Mouse (Mus musculus): ENCODE data around the gene Vmn1r14. TPM values are rescaled to one million over a fixed set of nuclear protein-coding genes. Genes with fewer than 3 reads are reported as not detected.
"Not testable (repeated sequence)": the region's sequence is repeated elsewhere in the genome, so short reads cannot be mapped to it uniquely, and the experiment has no call there.

Vmn1r14 gene
- polyA plus RNA-seq (2015; fragmentation: Nextera tagmentation; extraction: Ambion mirVana) = not detected in 2 replicates

DNA sequence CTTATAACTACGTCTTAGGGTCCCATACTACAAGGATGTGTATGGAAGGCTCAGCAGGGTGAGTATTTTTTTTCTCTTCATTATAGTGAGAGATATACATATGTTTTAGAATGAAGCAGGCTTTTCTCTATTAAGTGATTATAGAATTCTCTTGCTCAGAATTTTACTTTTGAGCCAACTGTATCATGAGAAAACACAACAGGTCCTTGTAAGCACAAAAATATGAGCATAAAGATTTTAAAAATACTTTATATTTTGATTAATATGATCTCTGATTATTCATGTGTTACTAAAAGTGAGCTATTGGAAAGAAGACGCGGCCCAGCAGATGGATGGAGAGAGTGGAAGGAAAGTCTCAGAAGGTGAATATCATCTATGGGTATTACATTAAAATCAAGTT lies at the start of gene Vmn1r14:
TSS of gene Vmn1r14 (plus strand) at position 301 of the 400 bp plus-strand sequence.
- no peaks in the 10 kb centered on the region for H3K27me3 ChIP-seq (replicated peaks)
- H3K4me1 ChIP-seq = no peaks in the 10 kb centered on the region
- over 99% methylated on average over 3 of the region's 3 CpGs for WGBS
- no peak within 1 kb of the TSS for H3K27ac ChIP-seq (replicated peaks)
- no peak within 1 kb of the TSS for H3K4me2 ChIP-seq
- H3K36me3 ChIP-seq = no peaks in the 10 kb centered on the region
- H3K9me3 ChIP-seq (replicated peaks) = no peaks in the 10 kb centered on the region
- no peak within 1 kb of the TSS for H3K9ac ChIP-seq (replicated peaks)
- no peak for ATAC-seq (ENCODE audit: low FRiP score)
- no peak within 1 kb of the TSS for H3K4me3 ChIP-seq (replicated peaks)

GRCm38 (mm10) chr6:57190016-57190415 lies 41.5 kb upstream of the Vmn1r14 start:
- not testable (repeated sequence) for H3K4me2 ChIP-seq; H3K36me3 ChIP-seq; H3K9me3 ChIP-seq (replicated peaks); H3K9ac ChIP-seq (replicated peaks); H3K27ac ChIP-seq (replicated peaks); H3K4me3 ChIP-seq (replicated peaks); H3K27me3 ChIP-seq (replicated peaks); H3K4me1 ChIP-seq; ATAC-seq (ENCODE audit: low FRiP score)
- 53% methylated on average over 3 of the region's 3 CpGs for WGBS

DNA sequence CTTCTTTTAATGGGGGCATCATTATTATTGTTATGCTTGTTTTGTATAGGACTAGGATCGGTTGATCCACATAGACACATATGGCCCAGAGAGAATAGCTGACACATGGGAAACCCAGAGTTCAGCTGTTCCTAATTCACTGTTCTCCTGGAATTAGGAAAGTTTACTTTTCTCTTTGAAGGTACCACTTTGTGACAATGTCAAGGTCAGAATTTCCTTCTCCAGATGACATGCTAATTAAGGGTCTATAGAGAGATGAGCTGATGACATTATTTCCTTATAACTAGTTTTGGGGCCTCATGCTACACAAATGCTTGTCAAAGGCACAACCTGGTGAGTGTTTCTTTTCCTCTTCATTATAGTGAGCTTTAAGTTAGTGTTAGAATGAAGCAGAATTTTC lies 28.5 kb upstream of the Vmn1r14 start, which contains the start of gene Vmn1r13:
TSS of gene Vmn1r13 (plus strand) at position 301 of the 400 bp plus-strand sequence.
- not testable (repeated sequence) for H3K9me3 ChIP-seq (replicated peaks); H3K4me2 ChIP-seq; H3K9ac ChIP-seq (replicated peaks); H3K4me1 ChIP-seq; H3K36me3 ChIP-seq; H3K27me3 ChIP-seq (replicated peaks); ATAC-seq (ENCODE audit: low FRiP score); H3K4me3 ChIP-seq (replicated peaks); H3K27ac ChIP-seq (replicated peaks)
- WGBS = 91% methylated on average over 1 of the region's 1 CpGs

DNA sequence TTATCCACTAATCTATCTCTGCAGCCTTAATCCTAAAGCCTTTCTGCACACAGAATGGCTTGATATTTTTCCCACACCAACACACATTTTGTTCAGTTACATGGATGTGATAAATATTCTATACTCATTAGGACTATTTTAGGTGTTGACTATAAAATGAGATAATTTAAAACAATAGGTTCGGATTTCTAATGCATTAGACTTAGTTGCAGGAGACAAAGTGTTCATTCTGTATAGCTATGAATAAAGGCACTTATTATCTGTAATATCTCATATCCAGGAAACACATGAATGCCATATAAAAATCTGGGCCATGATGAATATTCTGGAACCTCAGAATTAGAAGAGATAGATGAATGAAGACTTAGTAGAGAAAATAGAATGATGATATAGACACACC lies 26.2 kb downstream of the Vmn1r14 start, which contains the start of gene Vmn1r15:
TSS of gene Vmn1r15 (plus strand) at position 301 of the 400 bp plus-strand sequence.
- no peak within 1 kb of the TSS for H3K27ac ChIP-seq (replicated peaks)
- no peaks in the 10 kb centered on the region for H3K27me3 ChIP-seq (replicated peaks)
- H3K36me3 ChIP-seq = no peaks in the 10 kb centered on the region
- H3K4me1 ChIP-seq = no peaks in the 10 kb centered on the region
- no peak for ATAC-seq (ENCODE audit: low FRiP score)
- no peaks in the 10 kb centered on the region for H3K9me3 ChIP-seq (replicated peaks)
- no peak within 1 kb of the TSS for H3K4me2 ChIP-seq
- no peak within 1 kb of the TSS for H3K9ac ChIP-seq (replicated peaks)
- H3K4me3 ChIP-seq (replicated peaks) = no peak within 1 kb of the TSS
- WGBS = 80% methylated on average over 1 of the region's 1 CpGs

- Histone ChIP-seq H3K4me2 (no peak overlapping the region), H3K4me1 (no peaks in the 10 kb centered on the region), H3K9ac (replicated peaks) (no peak overlapping the region), H3K4me3 (replicated peaks) (no peak overlapping the region), H3K27me3 (replicated peaks) (no peaks in the 10 kb centered on the region), H3K9me3 (replicated peaks) (no peaks in the 10 kb centered on the region), H3K36me3 (no peaks in the 10 kb centered on the region), H3K27ac (replicated peaks) (no peak overlapping the region)
- 94% methylated on average over 2 of the region's 2 CpGs for WGBS
- no peak for ATAC-seq (ENCODE audit: low FRiP score)
Measured at GRCm38 (mm10) chr6:57260990-57261389, 29.5 kb downstream of the Vmn1r14 start.

DNA sequence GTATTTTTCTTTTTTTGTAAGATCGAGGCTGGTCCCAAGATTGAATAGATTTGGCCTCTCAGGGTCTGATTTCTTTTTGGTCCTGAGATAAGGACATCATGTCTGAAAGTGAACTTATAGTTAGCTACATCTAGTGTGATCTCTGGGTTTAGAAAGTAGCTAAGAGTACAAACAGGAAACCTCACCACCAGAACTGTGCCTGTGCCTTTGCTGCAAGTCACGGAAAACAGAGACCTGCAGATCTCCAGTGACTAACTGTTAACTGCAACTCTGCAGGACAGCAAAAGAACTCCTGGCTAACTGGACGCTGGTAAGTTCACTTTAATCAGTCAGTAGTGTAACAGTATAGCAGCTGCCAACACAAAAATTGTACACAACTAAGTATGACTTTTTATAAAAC lies 40.4 kb downstream of the Vmn1r14 start:
- no peak overlapping the region for H3K4me3 ChIP-seq (replicated peaks)
- no peaks in the 10 kb centered on the region for H3K27me3 ChIP-seq (replicated peaks)
- H3K4me2 ChIP-seq = no peak overlapping the region
- H3K4me1 ChIP-seq = no peaks in the 10 kb centered on the region
- no peak for ATAC-seq (ENCODE audit: low FRiP score)
- WGBS = 84% methylated on average over 3 of the region's 3 CpGs
- H3K9ac ChIP-seq (replicated peaks) = no peak overlapping the region
- no peaks in the 10 kb centered on the region for H3K36me3 ChIP-seq
- H3K27ac ChIP-seq (replicated peaks) = no peak overlapping the region
- H3K9me3 ChIP-seq (replicated peaks) = no peaks in the 10 kb centered on the region

- no peak overlapping the region for H3K9ac ChIP-seq (replicated peaks)
- no peak for ATAC-seq (ENCODE audit: low FRiP score)
- H3K36me3 ChIP-seq = no peaks in the 10 kb centered on the region
- H3K4me2 ChIP-seq = no peak overlapping the region
- no peak overlapping the region for H3K27ac ChIP-seq (replicated peaks)
- no peak overlapping the region for H3K4me3 ChIP-seq (replicated peaks)
- H3K4me1 ChIP-seq = no peaks in the 10 kb centered on the region
- no peaks in the 10 kb centered on the region for H3K27me3 ChIP-seq (replicated peaks)
- H3K9me3 ChIP-seq (replicated peaks) = no peaks in the 10 kb centered on the region
Measured at GRCm38 (mm10) chr6:57272517-57272916, 41.0 kb downstream of the Vmn1r14 start.

GRCm38 (mm10) chr6:57278952-57279351 lies 47.5 kb downstream of the Vmn1r14 start:
- Histone ChIP-seq H3K4me1 (no peaks in the 10 kb centered on the region), H3K9me3 (replicated peaks) (no peaks in the 10 kb centered on the region), H3K4me3 (replicated peaks) (no peak overlapping the region), H3K4me2 (no peak overlapping the region), H3K27ac (replicated peaks) (no peak overlapping the region), H3K36me3 (no peaks in the 10 kb centered on the region), H3K27me3 (replicated peaks) (no peaks in the 10 kb centered on the region), H3K9ac (replicated peaks) (no peak overlapping the region)
- ATAC-seq (ENCODE audit: low FRiP score) = no peak

Other genes starting within 250 kb of the Vmn1r14 start
- not detected in 2 replicates for gene Vmn1r6, start 234.4 kb upstream of the Vmn1r14 start, polyA plus RNA-seq (2015; fragmentation: Nextera tagmentation; extraction: Ambion mirVana)
- not detected in 2 replicates for gene Vmn1r7, start 206.4 kb upstream of the Vmn1r14 start, polyA plus RNA-seq (2015; fragmentation: Nextera tagmentation; extraction: Ambion mirVana)
- gene Vmn1r8, start 199.4 kb upstream of the Vmn1r14 start, polyA plus RNA-seq (2015; fragmentation: Nextera tagmentation; extraction: Ambion mirVana) = not detected in 2 replicates
- not detected in 2 replicates for gene Vmn1r9, start 164.9 kb upstream of the Vmn1r14 start, polyA plus RNA-seq (2015; fragmentation: Nextera tagmentation; extraction: Ambion mirVana)
- gene Vmn1r10, start 122.2 kb upstream of the Vmn1r14 start, polyA plus RNA-seq (2015; fragmentation: Nextera tagmentation; extraction: Ambion mirVana) = not detected in 2 replicates
- not detected in 2 replicates for gene Vmn1r11, start 98.2 kb upstream of the Vmn1r14 start, polyA plus RNA-seq (2015; fragmentation: Nextera tagmentation; extraction: Ambion mirVana)
- not detected in 2 replicates for gene Vmn1r12, start 74.8 kb upstream of the Vmn1r14 start, polyA plus RNA-seq (2015; fragmentation: Nextera tagmentation; extraction: Ambion mirVana)
- gene Vmn1r13, start 28.4 kb upstream of the Vmn1r14 start, polyA plus RNA-seq (2015; fragmentation: Nextera tagmentation; extraction: Ambion mirVana) = not detected in 2 replicates
- not detected in 2 replicates for gene Vmn1r15, start 26.3 kb downstream of the Vmn1r14 start, polyA plus RNA-seq (2015; fragmentation: Nextera tagmentation; extraction: Ambion mirVana)
- not detected in 2 replicates for gene Vmn1r16, start 97.8 kb downstream of the Vmn1r14 start, polyA plus RNA-seq (2015; fragmentation: Nextera tagmentation; extraction: Ambion mirVana)
- gene Vmn1r17, start 132.0 kb downstream of the Vmn1r14 start, polyA plus RNA-seq (2015; fragmentation: Nextera tagmentation; extraction: Ambion mirVana) = not detected in 2 replicates
- not detected in 2 replicates for gene Vmn1r18, start 164.1 kb downstream of the Vmn1r14 start, polyA plus RNA-seq (2015; fragmentation: Nextera tagmentation; extraction: Ambion mirVana)
- not detected in 2 replicates for gene Vmn1r19, start 172.1 kb downstream of the Vmn1r14 start, polyA plus RNA-seq (2015; fragmentation: Nextera tagmentation; extraction: Ambion mirVana)
- not detected in 2 replicates for gene Vmn1r20, start 197.2 kb downstream of the Vmn1r14 start, polyA plus RNA-seq (2015; fragmentation: Nextera tagmentation; extraction: Ambion mirVana)